Mouse (Mus musculus): Measurements from ENCODE around the gene Vti1a.

- TF ChIP-seq CTCF (IDR thresholded peaks at IDR 0.05): no peak
- TF ChIP-seq EP300 (IDR thresholded peaks at IDR 0.05): no peak
Measured at GRCm38 (mm10) chr19:55668896-55669295, 352.8 kb downstream of the Vti1a start.

All from lung, postnatal 0 days (tissue).